Mouse (Mus musculus): ENCODE measurements around the gene D230025D16Rik.

The D230025D16Rik gene

GRCm38 (mm10) chr8:105291802-105292201, 66.9 kb downstream of the D230025D16Rik start:
- peak; percentile 51 for DNase-seq (ENCODE audit: low read depth)

GRCm38 (mm10) chr8:105292471-105292870, 67.5 kb downstream of the D230025D16Rik start:
- peak; percentile 83 for DNase-seq (ENCODE audit: low read depth)

DNA sequence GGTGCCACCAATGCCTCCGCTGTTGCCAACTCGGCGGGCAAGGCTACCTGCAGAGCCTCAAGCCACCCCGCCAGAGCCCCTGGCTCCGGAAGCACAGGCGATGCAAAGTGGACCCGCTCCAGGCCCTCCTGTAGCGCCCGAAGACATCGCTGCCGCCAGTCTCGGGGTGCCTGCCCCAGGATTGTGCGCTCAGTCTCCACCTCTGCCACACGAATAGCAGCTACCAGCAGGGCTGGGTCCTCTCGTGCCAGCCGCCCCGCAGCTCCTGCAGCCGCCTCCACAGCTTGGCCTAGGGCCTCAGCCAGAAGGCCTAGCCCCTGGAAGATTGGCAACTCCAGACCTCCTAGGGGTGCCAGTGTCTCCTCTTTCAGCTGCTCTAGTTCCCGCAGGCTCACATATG, 68.5 kb downstream of the D230025D16Rik start:
- no peak for DNase-seq (ENCODE audit: low read depth)

DNA sequence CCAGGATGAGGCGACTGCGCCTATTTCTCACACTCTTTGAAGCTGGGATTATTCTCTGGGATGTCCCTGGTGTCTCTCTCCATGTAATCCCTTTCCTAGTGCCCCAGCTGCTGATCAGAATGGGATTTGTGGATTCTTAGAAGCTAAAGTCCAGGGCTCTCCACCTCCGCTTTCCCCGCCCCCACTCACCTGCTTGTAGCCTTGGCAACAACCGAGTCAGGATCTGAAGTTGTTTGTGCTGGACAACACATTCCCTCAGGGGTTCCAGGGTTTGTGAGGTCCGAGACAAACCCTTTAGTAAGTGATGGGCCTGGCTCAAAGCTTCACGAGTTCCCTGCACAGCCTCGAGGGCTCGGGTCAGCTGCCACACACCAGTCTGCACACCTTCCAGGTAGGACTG, 69.8 kb downstream of the D230025D16Rik start:
- no peak for DNase-seq (ENCODE audit: low read depth)

DNA sequence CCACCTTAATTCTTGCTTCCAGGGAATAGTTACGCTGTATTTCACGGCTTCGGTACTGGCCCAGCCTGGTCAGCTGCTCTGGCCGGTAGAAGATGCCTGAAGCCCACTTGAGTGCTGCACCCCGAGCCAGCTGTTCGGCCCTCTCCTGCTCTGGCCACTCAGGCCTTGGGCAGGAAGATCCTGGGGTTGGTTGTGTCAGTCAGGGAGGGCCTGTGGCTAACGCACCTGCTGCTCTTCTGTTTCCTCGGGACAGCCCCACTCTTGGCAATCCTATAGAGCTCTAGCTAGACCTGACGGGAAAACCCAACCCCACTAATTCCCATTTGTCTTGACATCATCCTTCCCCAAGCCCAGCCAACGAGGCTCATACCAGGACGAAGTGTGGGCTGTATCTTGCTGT, 70.3 kb downstream of the D230025D16Rik start:
- no peak for DNase-seq (ENCODE audit: low read depth)

GRCm38 (mm10) chr8:105295895-105296573, 71.1 kb downstream of the D230025D16Rik start, which contains the start of gene Exoc3l:
Gene Exoc3l (minus strand): TSS chr8:105296101.
- no peak for DNase-seq (ENCODE audit: low read depth)

DNA sequence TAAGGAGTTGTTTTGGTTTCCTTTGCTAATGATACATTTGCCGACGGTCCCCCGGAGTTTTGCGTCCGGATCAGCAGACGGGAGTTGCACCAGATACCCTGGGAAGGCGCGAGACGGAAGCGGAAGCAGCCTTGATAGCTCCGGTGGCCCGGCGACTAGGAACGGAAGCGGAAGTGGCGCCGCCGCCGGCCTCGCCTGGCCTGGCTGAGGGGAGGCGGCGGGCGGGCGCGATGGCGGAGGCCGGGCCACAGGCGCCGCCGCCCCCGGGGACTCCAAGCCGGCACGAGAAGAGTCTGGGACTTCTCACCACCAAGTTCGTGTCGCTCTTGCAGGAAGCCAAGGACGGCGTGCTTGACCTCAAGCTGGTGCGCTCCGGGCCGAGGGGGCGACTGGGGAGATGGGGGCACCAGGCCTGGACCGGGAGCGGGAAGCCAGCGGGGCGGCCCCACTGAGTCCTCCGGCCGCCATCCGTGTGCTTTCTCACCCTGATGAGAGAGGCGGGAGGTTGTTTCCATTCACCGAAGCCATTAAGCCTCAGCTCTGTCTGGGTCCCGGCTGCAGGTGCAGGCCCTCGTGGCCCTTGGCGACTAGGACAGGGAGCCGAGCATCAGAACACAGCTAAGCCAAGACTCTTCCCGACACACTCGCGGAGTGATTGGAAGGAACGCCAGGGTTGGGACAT, 72.7 kb downstream of the D230025D16Rik start, which contains the start of gene E2f4:
Gene E2f4, plus strand, starts transcription at position 153 of the 682 bp plus-strand sequence.
- peak; percentile 95 for DNase-seq (ENCODE audit: low read depth)

DNA sequence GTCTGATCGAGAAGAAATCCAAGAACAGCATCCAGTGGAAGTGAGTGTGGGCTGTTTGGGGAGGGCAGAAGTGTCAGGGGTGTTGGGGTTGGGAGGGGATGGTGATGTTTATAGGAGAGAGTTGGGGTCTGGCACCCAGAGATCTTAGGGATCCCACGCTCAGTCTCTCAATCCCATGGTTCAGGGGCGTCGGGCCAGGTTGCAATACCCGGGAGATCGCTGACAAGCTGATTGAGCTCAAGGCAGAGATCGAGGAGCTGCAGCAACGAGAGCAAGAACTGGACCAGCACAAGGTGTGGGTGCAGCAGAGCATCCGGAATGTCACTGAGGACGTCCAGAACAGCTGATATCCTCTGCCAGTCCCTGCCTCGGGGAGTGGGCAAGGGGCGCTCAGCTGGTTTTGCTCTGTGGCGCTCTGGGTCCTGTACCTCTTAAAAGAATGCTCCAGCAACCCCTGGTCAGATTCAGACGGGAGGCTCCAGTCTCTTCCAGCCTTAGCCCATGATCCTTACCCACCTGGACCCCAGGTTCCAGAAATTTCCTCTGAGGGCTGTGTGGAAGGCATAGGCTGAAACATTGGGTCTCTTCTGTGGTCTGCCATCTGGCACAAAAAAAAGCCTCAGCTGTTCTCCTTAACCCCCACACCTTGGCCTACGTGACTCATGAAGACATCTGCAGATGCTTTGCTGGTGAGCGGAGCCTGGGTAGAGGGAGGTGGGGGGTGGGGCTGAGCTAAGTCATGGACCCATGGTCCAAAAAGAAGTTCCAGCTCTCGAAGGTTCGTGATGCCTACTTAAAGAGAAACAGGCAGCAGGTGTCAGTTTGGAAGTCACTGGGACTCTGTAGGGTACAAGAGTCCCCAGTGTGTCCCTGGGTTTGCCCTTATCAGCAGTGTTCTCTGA, 73.7 kb downstream of the D230025D16Rik start:
- DNase-seq (ENCODE audit: low read depth) = peak; percentile 73

DNA sequence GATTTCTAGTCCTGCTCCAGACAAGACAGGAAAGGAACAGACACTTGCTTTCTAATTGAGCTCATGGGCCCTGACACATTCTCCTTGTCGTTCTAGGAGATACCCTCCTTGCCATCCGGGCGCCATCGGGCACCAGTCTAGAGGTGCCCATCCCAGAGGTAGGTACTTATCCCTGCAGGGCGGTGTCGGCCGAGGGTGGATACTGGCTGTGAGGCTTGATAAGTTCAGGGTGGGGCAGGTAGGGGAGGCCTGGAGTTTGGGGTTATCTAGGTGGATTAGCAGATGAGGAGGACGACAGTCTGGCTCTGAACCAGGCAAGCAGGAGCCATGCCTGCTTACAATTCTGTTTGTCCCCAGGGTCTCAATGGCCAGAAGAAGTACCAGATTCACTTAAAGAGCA, 75.0 kb downstream of the D230025D16Rik start:
- no peak for DNase-seq (ENCODE audit: low read depth)

Measured in NIH3T3 (cell line).